Mouse (Mus musculus): ENCODE data around the gene Gm17581. TPM values are rescaled to one million over a fixed set of nuclear protein-coding genes. Genes with fewer than 3 reads are reported as not detected.

Gene Gm17581
- total and polyA plus RNA-seq, 2 experiments: not detected

- Histone ChIP-seq H3K4me3 (ENCODE audit: insufficient read depth, low read depth, low read length) (no peak overlapping the region), H3K27ac (replicated peaks; ENCODE audit: insufficient read depth, low read depth, low read length) (no peak overlapping the region), H3K27me3 (ENCODE audit: control insufficient read depth, insufficient read depth, low read length) (no peaks in the 10 kb centered on the region), H3K4me1 (ENCODE audit: control insufficient read depth, insufficient read depth, low read length) (peaks cover 11% of the 10 kb centered on the region), H3K79me2 (ENCODE audit: control insufficient read depth, insufficient read depth, low read length) (no peaks in the 10 kb centered on the region; the same call in 1 of the 2 replicates), H3K36me3 (ENCODE audit: control insufficient read depth, insufficient read depth, low read length) (peaks cover 12% of the 10 kb centered on the region), H3K9ac (ENCODE audit: low read depth, low read length) (no peak overlapping the region)
- 61% methylated on average over 5 of the region's 5 CpGs for WGBS
- DNase-seq (ENCODE audit: extremely low read depth, low read depth, low spot score): peak; percentile 19
- TF ChIP-seq POLR2A (IDR thresholded peaks at IDR 0.05; ENCODE audit: extremely low read depth, insufficient read depth, low read length): no peak
- no peak for TF ChIP-seq CTCF (IDR thresholded peaks at IDR 0.05; ENCODE audit: low read depth, low read length)
Measured at GRCm38 (mm10) chr2:155724036-155724435, 11.6 kb downstream of the Gm17581 start.

- TF ChIP-seq CTCF (IDR thresholded peaks at IDR 0.05; ENCODE audit: low read depth, low read length) (no peak), POLR2A (IDR thresholded peaks at IDR 0.05; ENCODE audit: extremely low read depth, insufficient read depth, low read length) (no peak)
- DNase-seq (ENCODE audit: extremely low read depth, low read depth, low spot score): no peak
- WGBS: 81% methylated on average over 5 of the region's 5 CpGs
- Histone ChIP-seq H3K4me1 (ENCODE audit: control insufficient read depth, insufficient read depth, low read length) (no peaks in the 10 kb centered on the region), H3K27me3 (ENCODE audit: control insufficient read depth, insufficient read depth, low read length) (no peaks in the 10 kb centered on the region), H3K79me2 (ENCODE audit: control insufficient read depth, insufficient read depth, low read length) (no peaks in the 10 kb centered on the region), H3K36me3 (ENCODE audit: control insufficient read depth, insufficient read depth, low read length) (peaks cover 22% of the 10 kb centered on the region), H3K27ac (replicated peaks; ENCODE audit: insufficient read depth, low read depth, low read length) (no peak overlapping the region), H3K9ac (ENCODE audit: low read depth, low read length) (no peak overlapping the region), H3K4me3 (ENCODE audit: insufficient read depth, low read depth, low read length) (no peak overlapping the region)
Measured at GRCm38 (mm10) chr2:155720585-155720984, 15.1 kb downstream of the Gm17581 start.

DNA sequence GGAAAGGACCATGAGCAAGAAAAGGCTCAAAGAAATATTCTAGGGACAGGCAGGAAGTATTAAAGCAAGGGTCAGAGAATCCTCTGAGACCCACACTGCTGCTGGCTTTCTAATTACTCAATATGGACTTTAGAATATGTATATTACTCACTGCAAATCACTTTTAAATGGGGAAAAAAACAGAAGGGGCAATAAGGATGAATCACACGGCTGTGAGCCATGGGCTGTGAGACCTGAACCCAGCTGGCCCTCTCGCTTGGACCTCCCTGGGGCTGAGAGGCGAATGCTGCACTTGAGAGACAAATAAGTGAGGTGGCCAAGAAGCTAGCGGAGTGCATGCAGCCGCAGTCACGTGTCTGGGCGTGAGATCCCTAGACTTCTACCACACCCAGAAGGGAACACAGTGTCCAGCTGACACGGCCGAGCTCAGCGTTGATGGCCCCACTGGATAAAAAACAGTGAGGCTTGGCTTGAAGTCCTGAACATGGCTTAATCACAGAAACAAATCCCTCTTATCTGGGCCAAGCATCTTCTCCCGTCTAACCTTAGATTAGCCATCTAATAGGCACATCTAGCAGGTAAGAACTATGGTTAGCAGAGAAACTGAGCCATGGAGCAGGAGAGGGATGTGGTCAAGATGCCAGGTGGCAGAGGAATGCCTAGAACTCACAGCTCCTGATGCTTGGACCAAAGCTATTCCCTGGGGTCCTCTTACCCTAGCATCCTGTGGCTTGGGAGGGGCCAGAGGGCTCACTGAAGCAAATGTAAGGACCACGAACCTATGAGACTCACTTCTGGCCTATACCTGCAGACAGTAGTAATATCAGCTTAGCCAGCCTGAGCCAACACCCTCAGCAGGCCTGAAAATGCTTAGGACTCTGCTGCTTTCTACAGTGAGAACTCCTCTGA is 18.3 kb downstream of the Gm17581 start:
- WGBS: 85% methylated on average over 12 of the region's 12 CpGs
- no peaks in the 10 kb centered on the region for H3K79me2 ChIP-seq (ENCODE audit: control insufficient read depth, insufficient read depth, low read length)
- no peak overlapping the region for H3K27ac ChIP-seq (replicated peaks; ENCODE audit: insufficient read depth, low read depth, low read length)
- no peaks in the 10 kb centered on the region for H3K27me3 ChIP-seq (ENCODE audit: control insufficient read depth, insufficient read depth, low read length)
- H3K4me1 ChIP-seq (ENCODE audit: control insufficient read depth, insufficient read depth, low read length): no peaks in the 10 kb centered on the region
- TF ChIP-seq POLR2A (IDR thresholded peaks at IDR 0.05; ENCODE audit: extremely low read depth, insufficient read depth, low read length): no peak
- TF ChIP-seq CTCF (IDR thresholded peaks at IDR 0.05; ENCODE audit: low read depth, low read length): no peak
- H3K36me3 ChIP-seq (ENCODE audit: control insufficient read depth, insufficient read depth, low read length): peaks cover 27% of the 10 kb centered on the region
- H3K9ac ChIP-seq (ENCODE audit: low read depth, low read length): no peak overlapping the region
- H3K4me3 ChIP-seq (ENCODE audit: insufficient read depth, low read depth, low read length): no peak overlapping the region
- DNase-seq (ENCODE audit: extremely low read depth, low read depth, low spot score): no peak

DNA sequence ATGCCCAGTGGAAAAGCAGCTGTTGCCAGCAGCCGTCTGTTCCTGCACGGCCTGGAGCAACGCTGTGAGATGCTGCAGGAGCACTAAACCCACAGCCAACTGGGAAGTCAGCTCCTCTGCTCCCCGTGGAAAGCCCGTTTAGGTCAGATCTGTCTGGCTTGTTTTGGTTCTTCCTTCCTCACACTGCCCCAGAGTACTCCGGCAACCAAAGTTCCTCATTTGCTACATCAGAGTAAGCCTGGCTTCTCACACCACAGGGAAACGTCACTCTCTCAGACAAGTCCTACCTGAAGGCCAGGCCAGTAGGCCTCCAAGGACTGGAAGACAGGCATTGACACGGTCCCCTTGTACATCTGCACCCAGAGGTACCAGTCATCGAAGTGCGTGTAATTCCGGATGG is 25.1 kb downstream of the Gm17581 start:
- TF ChIP-seq CTCF (IDR thresholded peaks at IDR 0.05; ENCODE audit: low read depth, low read length): no peak
- TF ChIP-seq POLR2A (IDR thresholded peaks at IDR 0.05; ENCODE audit: extremely low read depth, insufficient read depth, low read length): no peak
- WGBS: 87% methylated on average over 11 of the region's 11 CpGs
- Histone ChIP-seq H3K27ac (replicated peaks; ENCODE audit: insufficient read depth, low read depth, low read length) (no peak overlapping the region), H3K4me1 (ENCODE audit: control insufficient read depth, insufficient read depth, low read length) (no peaks in the 10 kb centered on the region), H3K4me3 (ENCODE audit: insufficient read depth, low read depth, low read length) (no peak overlapping the region), H3K27me3 (ENCODE audit: control insufficient read depth, insufficient read depth, low read length) (no peaks in the 10 kb centered on the region), H3K9ac (ENCODE audit: low read depth, low read length) (no peak overlapping the region), H3K36me3 (ENCODE audit: control insufficient read depth, insufficient read depth, low read length) (peaks cover 45% of the 10 kb centered on the region), H3K79me2 (ENCODE audit: control insufficient read depth, insufficient read depth, low read length) (no peaks in the 10 kb centered on the region)
- DNase-seq (ENCODE audit: extremely low read depth, low read depth, low spot score): no peak

DNA sequence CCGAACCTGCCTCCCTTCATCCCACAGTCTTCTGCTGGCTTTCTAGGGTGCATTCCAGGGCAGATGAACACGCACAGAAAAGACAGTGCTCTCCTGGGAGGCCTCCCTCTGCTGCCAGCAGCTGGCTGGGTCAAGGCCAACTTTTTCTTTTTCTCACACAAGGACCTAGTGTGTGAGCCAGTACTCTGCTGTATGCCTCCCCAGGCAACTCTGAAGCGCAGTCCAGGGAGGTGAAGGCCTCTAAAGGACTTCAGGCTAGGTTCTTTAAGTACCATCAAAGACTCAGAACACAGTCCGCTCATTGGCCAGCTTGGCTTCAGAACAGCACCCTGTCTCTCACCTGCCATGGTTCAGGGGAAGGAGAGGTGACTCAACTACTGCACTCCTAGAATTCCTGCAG is 28.4 kb downstream of the Gm17581 start:
- Histone ChIP-seq H3K27me3 (ENCODE audit: control insufficient read depth, insufficient read depth, low read length) (no peaks in the 10 kb centered on the region), H3K4me1 (ENCODE audit: control insufficient read depth, insufficient read depth, low read length) (no peaks in the 10 kb centered on the region), H3K36me3 (ENCODE audit: control insufficient read depth, insufficient read depth, low read length) (peaks cover 48% of the 10 kb centered on the region), H3K79me2 (ENCODE audit: control insufficient read depth, insufficient read depth, low read length) (no peaks in the 10 kb centered on the region), H3K27ac (replicated peaks; ENCODE audit: insufficient read depth, low read depth, low read length) (no peak overlapping the region), H3K4me3 (ENCODE audit: insufficient read depth, low read depth, low read length) (no peak overlapping the region), H3K9ac (ENCODE audit: low read depth, low read length) (no peak overlapping the region)
- no peak for DNase-seq (ENCODE audit: extremely low read depth, low read depth, low spot score)
- no peak for TF ChIP-seq CTCF (IDR thresholded peaks at IDR 0.05; ENCODE audit: low read depth, low read length)
- TF ChIP-seq POLR2A (IDR thresholded peaks at IDR 0.05; ENCODE audit: extremely low read depth, insufficient read depth, low read length): no peak
- 84% methylated on average over 4 of the region's 4 CpGs for WGBS

GRCm38 (mm10) chr2:155703630-155704029 is 32.0 kb downstream of the Gm17581 start:
- H3K79me2 ChIP-seq (ENCODE audit: control insufficient read depth, insufficient read depth, low read length): no peaks in the 10 kb centered on the region
- H3K4me3 ChIP-seq (ENCODE audit: insufficient read depth, low read depth, low read length): no peak overlapping the region
- peaks cover 24% of the 10 kb centered on the region for H3K36me3 ChIP-seq (ENCODE audit: control insufficient read depth, insufficient read depth, low read length)
- no peak overlapping the region for H3K9ac ChIP-seq (ENCODE audit: low read depth, low read length)
- WGBS: 81% methylated on average over 4 of the region's 4 CpGs
- no peak overlapping the region for H3K27ac ChIP-seq (replicated peaks; ENCODE audit: insufficient read depth, low read depth, low read length)
- no peaks in the 10 kb centered on the region for H3K4me1 ChIP-seq (ENCODE audit: control insufficient read depth, insufficient read depth, low read length)
- H3K27me3 ChIP-seq (ENCODE audit: control insufficient read depth, insufficient read depth, low read length): no peaks in the 10 kb centered on the region
- no peak for DNase-seq (ENCODE audit: extremely low read depth, low read depth, low spot score)
- TF ChIP-seq POLR2A (IDR thresholded peaks at IDR 0.05; ENCODE audit: extremely low read depth, insufficient read depth, low read length) (no peak), CTCF (IDR thresholded peaks at IDR 0.05; ENCODE audit: low read depth, low read length) (no peak)
